Mouse (Mus musculus): ENCODE measurements around the gene Slc39a13. TPM values are rescaled to one million over a fixed set of nuclear protein-coding genes. Genes with fewer than 3 reads are reported as not detected.
A peak's percentile ranks its signal among the peaks of the same experiment; 100 is the strongest.

The Slc39a13 gene
- polyA plus RNA-seq, 1 experiment from 2014 or later, result 29.7 TPM

GRCm38 (mm10) chr2:91085494-91086391, 15.5 kb upstream of the Slc39a13 start:
- Histone ChIP-seq H3K9ac (ENCODE audit: low read length) (no peak overlapping the region), H3K27ac (ENCODE audit: low read depth) (no peak overlapping the region), H3K4me3 (ENCODE audit: low read depth, low read length) (no peak overlapping the region), H3K27me3 (replicated peaks; ENCODE audit: control insufficient read depth, insufficient read depth, low read length) (no peaks in the 10 kb centered on the region), H3K4me1 (replicated peaks; ENCODE audit: control insufficient read depth, insufficient read depth, low read length) (no peaks in the 10 kb centered on the region), H3K36me3 (ENCODE audit: control insufficient read depth, insufficient read depth, low read length) (no peaks in the 10 kb centered on the region), H3K4me2 (ENCODE audit: low read length) (no peak overlapping the region), H3K9me3 (ENCODE audit: control insufficient read depth, low read length) (no peaks in the 10 kb centered on the region)
- WGBS, result 82% methylated on average over 14 of the region's 14 CpGs
- ATAC-seq (replicated peaks; ENCODE audit: low FRiP score, low TSS enrichment, low read depth) (no peak), DNase-seq (ENCODE audit: low spot score) (no peak)

GRCm38 (mm10) chr2:91084179-91084820, 14.1 kb upstream of the Slc39a13 start:
- no peak for ATAC-seq (replicated peaks; ENCODE audit: low FRiP score, low TSS enrichment, low read depth)
- DNase-seq (ENCODE audit: low spot score), result no peak
- Histone ChIP-seq H3K4me2 (ENCODE audit: low read length) (no peak overlapping the region), H3K9ac (ENCODE audit: low read length) (no peak overlapping the region), H3K4me1 (replicated peaks; ENCODE audit: control insufficient read depth, insufficient read depth, low read length) (no peaks in the 10 kb centered on the region), H3K9me3 (ENCODE audit: control insufficient read depth, low read length) (no peaks in the 10 kb centered on the region), H3K4me3 (ENCODE audit: low read depth, low read length) (no peak overlapping the region), H3K27me3 (replicated peaks; ENCODE audit: control insufficient read depth, insufficient read depth, low read length) (no peaks in the 10 kb centered on the region), H3K36me3 (ENCODE audit: control insufficient read depth, insufficient read depth, low read length) (no peaks in the 10 kb centered on the region), H3K27ac (ENCODE audit: low read depth) (no peak overlapping the region)
- WGBS, result 77% methylated on average over 15 of the region's 15 CpGs

- no peak for ATAC-seq (replicated peaks; ENCODE audit: low FRiP score, low TSS enrichment, low read depth)
- H3K9ac ChIP-seq (ENCODE audit: low read length), result no peak overlapping the region
- no peaks in the 10 kb centered on the region for H3K27me3 ChIP-seq (replicated peaks; ENCODE audit: control insufficient read depth, insufficient read depth, low read length)
- no peak overlapping the region for H3K4me2 ChIP-seq (ENCODE audit: low read length)
- H3K4me1 ChIP-seq (replicated peaks; ENCODE audit: control insufficient read depth, insufficient read depth, low read length), result no peaks in the 10 kb centered on the region
- no peak for DNase-seq (ENCODE audit: low spot score)
- WGBS, result 56% methylated on average over 1 of the region's 1 CpGs
- H3K9me3 ChIP-seq (ENCODE audit: control insufficient read depth, low read length), result no peaks in the 10 kb centered on the region
- no peak overlapping the region for H3K27ac ChIP-seq (ENCODE audit: low read depth)
- H3K4me3 ChIP-seq (ENCODE audit: low read depth, low read length), result no peak overlapping the region
- no peaks in the 10 kb centered on the region for H3K36me3 ChIP-seq (ENCODE audit: control insufficient read depth, insufficient read depth, low read length)
These were observed 13.2 kb upstream of the Slc39a13 start for GRCm38 (mm10) chr2:91083366-91083940.

- no peaks in the 10 kb centered on the region for H3K36me3 ChIP-seq (ENCODE audit: control insufficient read depth, insufficient read depth, low read length)
- WGBS, result 66% methylated on average over 11 of the region's 11 CpGs
- H3K9me3 ChIP-seq (ENCODE audit: control insufficient read depth, low read length), result no peaks in the 10 kb centered on the region
- no peaks in the 10 kb centered on the region for H3K27me3 ChIP-seq (replicated peaks; ENCODE audit: control insufficient read depth, insufficient read depth, low read length)
- H3K4me3 ChIP-seq (ENCODE audit: low read depth, low read length), result no peak overlapping the region
- no peaks in the 10 kb centered on the region for H3K4me1 ChIP-seq (replicated peaks; ENCODE audit: control insufficient read depth, insufficient read depth, low read length)
- ATAC-seq (replicated peaks; ENCODE audit: low FRiP score, low TSS enrichment, low read depth) (no peak), DNase-seq (ENCODE audit: low spot score) (no peak)
- H3K9ac ChIP-seq (ENCODE audit: low read length), result no peak overlapping the region
- H3K27ac ChIP-seq (ENCODE audit: low read depth), result no peak overlapping the region
- no peak overlapping the region for H3K4me2 ChIP-seq (ENCODE audit: low read length)
These were observed 12.6 kb upstream of the Slc39a13 start for GRCm38 (mm10) chr2:91082844-91083243.

- WGBS, result 66% methylated on average over 13 of the region's 13 CpGs
- H3K9me3 ChIP-seq (ENCODE audit: control insufficient read depth, low read length), result no peaks in the 10 kb centered on the region
- ATAC-seq (replicated peaks; ENCODE audit: low FRiP score, low TSS enrichment, low read depth) (no peak), DNase-seq (ENCODE audit: low spot score) (no peak)
- no peaks in the 10 kb centered on the region for H3K4me1 ChIP-seq (replicated peaks; ENCODE audit: control insufficient read depth, insufficient read depth, low read length)
- no peak within 1 kb of the TSS for H3K4me2 ChIP-seq (ENCODE audit: low read length)
- no peaks in the 10 kb centered on the region for H3K36me3 ChIP-seq (ENCODE audit: control insufficient read depth, insufficient read depth, low read length)
- H3K27me3 ChIP-seq (replicated peaks; ENCODE audit: control insufficient read depth, insufficient read depth, low read length), result no peaks in the 10 kb centered on the region
- H3K9ac ChIP-seq (ENCODE audit: low read length), result no peak within 1 kb of the TSS
- H3K27ac ChIP-seq (ENCODE audit: low read depth), result no peak within 1 kb of the TSS
- H3K4me3 ChIP-seq (ENCODE audit: low read depth, low read length), result no peak within 1 kb of the TSS
These were observed 11.8 kb upstream of the Slc39a13 start, which contains the start of gene Spi1 for GRCm38 (mm10) chr2:91081775-91082695. Gene Spi1 (plus strand): TSS chr2:91082390.

GRCm38 (mm10) chr2:91080784-91081513, 10.7 kb upstream of the Slc39a13 start:
- DNase-seq (ENCODE audit: low spot score) (no peak), ATAC-seq (replicated peaks; ENCODE audit: low FRiP score, low TSS enrichment, low read depth) (no peak)
- no peak overlapping the region for H3K4me2 ChIP-seq (ENCODE audit: low read length)
- H3K27ac ChIP-seq (ENCODE audit: low read depth), result no peak overlapping the region
- no peak overlapping the region for H3K4me3 ChIP-seq (ENCODE audit: low read depth, low read length)
- no peaks in the 10 kb centered on the region for H3K27me3 ChIP-seq (replicated peaks; ENCODE audit: control insufficient read depth, insufficient read depth, low read length)
- H3K9ac ChIP-seq (ENCODE audit: low read length), result no peak overlapping the region
- H3K36me3 ChIP-seq (ENCODE audit: control insufficient read depth, insufficient read depth, low read length), result no peaks in the 10 kb centered on the region
- WGBS, result 69% methylated on average over 8 of the region's 8 CpGs
- H3K9me3 ChIP-seq (ENCODE audit: control insufficient read depth, low read length), result no peaks in the 10 kb centered on the region
- H3K4me1 ChIP-seq (replicated peaks; ENCODE audit: control insufficient read depth, insufficient read depth, low read length), result no peaks in the 10 kb centered on the region

- no peak for DNase-seq (ENCODE audit: low spot score)
- peak overlapping the region; percentile 64 for H3K4me2 ChIP-seq (ENCODE audit: low read length)
- peak overlapping the region; percentile 46 for H3K9ac ChIP-seq (ENCODE audit: low read length)
- no peaks in the 10 kb centered on the region for H3K9me3 ChIP-seq (ENCODE audit: control insufficient read depth, low read length)
- WGBS, result 31% methylated on average over 5 of the region's 5 CpGs
- no peak overlapping the region for H3K27ac ChIP-seq (ENCODE audit: low read depth)
- H3K27me3 ChIP-seq (replicated peaks; ENCODE audit: control insufficient read depth, insufficient read depth, low read length), result no peaks in the 10 kb centered on the region
- peak overlapping the region; percentile 43 for H3K4me3 ChIP-seq (ENCODE audit: low read depth, low read length)
- H3K36me3 ChIP-seq (ENCODE audit: control insufficient read depth, insufficient read depth, low read length), result no peaks in the 10 kb centered on the region
- ATAC-seq (replicated peaks; ENCODE audit: low FRiP score, low TSS enrichment, low read depth), result no peak
- H3K4me1 ChIP-seq (replicated peaks; ENCODE audit: control insufficient read depth, insufficient read depth, low read length), result no peaks in the 10 kb centered on the region
These were observed 8.8 kb upstream of the Slc39a13 start for GRCm38 (mm10) chr2:91079026-91079384.

All from intestine, embryonic 14.5 days (tissue).